ENCODE assay signal across 13 mouse cellular contexts in genomic region chr2:127079881-127080590, GRCm38 (mm10). TPM values are rescaled to one million over a fixed set of nuclear protein-coding genes. Genes with fewer than 3 reads are reported as not detected.
DNase-seq lines count a peak whose midpoint lies in the region; ATAC-seq and TF ChIP-seq lines count a peak whose summit lies in the region.
"Had no signal": no experiment of that assay in that cellular context is flagged by ENCODE, and none has a peak within 500 bp of the region (broad histone marks: within the 10 kb centered on the region; RNA-seq: fewer than 3 reads in every experiment).

No protein-coding gene starts in this region.

- H3K9me3 ChIP-seq in intestine, postnatal 0 days (ENCODE audit: control insufficient read depth): no peaks in the 10 kb centered on the region
- no peaks in the 10 kb centered on the region for H3K9me3 ChIP-seq in intestine, embryonic 15.5 days
- H3K9me3 ChIP-seq in intestine, embryonic 16.5 days (ENCODE audit: control insufficient read depth, low read length): no peaks in the 10 kb centered on the region
- H3K9me3 ChIP-seq: limb, embryonic 13.5 days had no signal

- H3K9ac ChIP-seq in intestine, postnatal 0 days (ENCODE audit: low read depth, low read length): no peak overlapping the region
- no peak overlapping the region for H3K9ac ChIP-seq in intestine, embryonic 15.5 days
- H3K9ac ChIP-seq in intestine, embryonic 16.5 days (ENCODE audit: low read depth, low read length): no peak overlapping the region
- H3K9ac ChIP-seq: limb, embryonic 13.5 days had no signal

- H3K4me1 ChIP-seq in intestine, postnatal 0 days (replicated peaks; ENCODE audit: control insufficient read depth, insufficient read depth, low read length): no peaks in the 10 kb centered on the region
- no peaks in the 10 kb centered on the region for H3K4me1 ChIP-seq in intestine, embryonic 15.5 days (replicated peaks)
- no peaks in the 10 kb centered on the region for H3K4me1 ChIP-seq in intestine, embryonic 16.5 days (ENCODE audit: control insufficient read depth, insufficient read depth, low read length)
- H3K4me1 ChIP-seq: limb, embryonic 13.5 days had no signal

- ATAC-seq in intestine, postnatal 0 days: 0 out of 2 replicates have a peak, but pooled peaks have one; percentile 16
- ATAC-seq in intestine, embryonic 15.5 days: no peak
- peak; percentile 96 for ATAC-seq in granulocyte monocyte progenitor cell, adult 5-6 weeks (replicated peaks; ENCODE audit: poor library complexity, severe bottlenecking)
- ATAC-seq in intestine, embryonic 16.5 days: no peak
- ATAC-seq in inflammation-experienced regulatory T-cells, adult 6 months: no peak

- H3K4me3 ChIP-seq in intestine, postnatal 0 days (ENCODE audit: low read depth, low read length): no peak overlapping the region
- no peak overlapping the region for H3K4me3 ChIP-seq in intestine, embryonic 15.5 days (replicated peaks)
- H3K4me3 ChIP-seq in intestine, embryonic 16.5 days (ENCODE audit: low read length): no peak overlapping the region
- H3K4me3 ChIP-seq: limb, embryonic 13.5 days had no signal

- no peak for TF ChIP-seq CTCF in intestine, postnatal 0 days (IDR thresholded peaks at IDR 0.05; ENCODE audit: low read depth)

- no peak overlapping the region for H3K4me2 ChIP-seq in intestine, postnatal 0 days (replicated peaks; ENCODE audit: low read depth)
- H3K4me2 ChIP-seq in intestine, embryonic 15.5 days (replicated peaks): no peak overlapping the region
- H3K4me2 ChIP-seq in intestine, embryonic 16.5 days (ENCODE audit: low read depth, low read length): no peak overlapping the region
- H3K4me2 ChIP-seq: limb, embryonic 13.5 days had no signal

- peaks cover 6% of the 10 kb centered on the region; the same call in 1 of the 2 replicates for H3K36me3 ChIP-seq in intestine, postnatal 0 days (ENCODE audit: control insufficient read depth, insufficient read depth)
- 0 out of 2 replicates have a peak, but pooled peaks cover 5% of the 10 kb centered on the region for H3K36me3 ChIP-seq in intestine, embryonic 15.5 days
- H3K36me3 ChIP-seq in intestine, embryonic 16.5 days (ENCODE audit: control insufficient read depth, insufficient read depth, low read length): no peaks in the 10 kb centered on the region

- H3K27ac ChIP-seq in intestine, postnatal 0 days (ENCODE audit: low read depth, low read length): no peak overlapping the region
- no peak overlapping the region for H3K27ac ChIP-seq in intestine, embryonic 15.5 days
- no peak overlapping the region for H3K27ac ChIP-seq in intestine, embryonic 16.5 days (ENCODE audit: low read length)
- H3K27ac ChIP-seq: limb, embryonic 13.5 days had no signal

- H3K27me3 ChIP-seq in intestine, postnatal 0 days (replicated peaks; ENCODE audit: control insufficient read depth, insufficient read depth, low read length): no peaks in the 10 kb centered on the region
- no peaks in the 10 kb centered on the region for H3K27me3 ChIP-seq in intestine, embryonic 15.5 days (replicated peaks)
- no peaks in the 10 kb centered on the region for H3K27me3 ChIP-seq in intestine, embryonic 16.5 days (replicated peaks; ENCODE audit: control insufficient read depth, insufficient read depth, low read length)
- H3K27me3 ChIP-seq: limb, embryonic 13.5 days had no signal

- peak; percentile 9 to 33 for DNase-seq in kidney, postnatal 4 days
- peak; percentile 53 to 54 for DNase-seq in monocyte, adult 2 months (ENCODE audit: low read depth in 1 of 2, low spot score in 2 of 2)
- no peak for DNase-seq in left cerebral cortex, adult 9 months (ENCODE audit: low spot score in 2 of 2)
- DNase-seq: cerebellum, postnatal 36 days; layer of hippocampus, adult 9-11 months; spleen, adult 18-20 months; thymus, postnatal 4 days had no signal

- WGBS in intestine, postnatal 0 days: 80% methylated on average over 11 of the region's 11 CpGs
- WGBS in intestine, embryonic 15.5 days: 87% methylated on average over 11 of the region's 11 CpGs
- 90% methylated on average over 11 of the region's 11 CpGs for WGBS in intestine, embryonic 16.5 days

RNA-seq across cellular contexts. Expression of gene Blvra, which starts 9.6 kb away (rescaled TPM):
- polyA plus RNA-seq in intestine, postnatal 0 days (2015; fragmentation: Nextera tagmentation; extraction: Ambion mirVana): 64.3 and 71.5 TPM in 2 replicates
- polyA plus RNA-seq in intestine, embryonic 15.5 days (2015; fragmentation: Nextera tagmentation; extraction: Ambion mirVana): 63.2 and 63.8 TPM in 2 replicates
- 41.2 and 51.4 TPM in 2 replicates for total RNA-seq in granulocyte monocyte progenitor cell, adult 5-6 weeks (2014; fragmentation: Nextera tagmentation)
- 30.5 and 34.9 TPM in 2 replicates for total RNA-seq in granulocyte monocyte progenitor cell, adult 5-6 weeks (2017)
- 63.9 TPM in 2 replicates for polyA plus RNA-seq in intestine, embryonic 16.5 days (2015; fragmentation: Nextera tagmentation; extraction: Ambion mirVana)
- 100 to 1,000 TPM in 1 of 3 experiments, 10 to 100 TPM in 2; 95.3 to 130 (median 96.5) TPM for polyA plus RNA-seq in inflammation-experienced regulatory T-cells, adult 6 months (2017; shearing (Covaris generic))

RNA-seq across cellular contexts. Expression of gene Ncaph, which starts 53.7 kb away (rescaled TPM):
- polyA plus RNA-seq in intestine, postnatal 0 days (2015; fragmentation: Nextera tagmentation; extraction: Ambion mirVana): 14.0 and 15.1 TPM in 2 replicates
- polyA plus RNA-seq in intestine, embryonic 15.5 days (2015; fragmentation: Nextera tagmentation; extraction: Ambion mirVana): 66.8 and 73.6 TPM in 2 replicates
- 39.1 and 52.5 TPM in 2 replicates for total RNA-seq in granulocyte monocyte progenitor cell, adult 5-6 weeks (2014; fragmentation: Nextera tagmentation)
- total RNA-seq in granulocyte monocyte progenitor cell, adult 5-6 weeks (2017): 49.6 and 61.3 TPM in 2 replicates
- 56.9 and 63.5 TPM in 2 replicates for polyA plus RNA-seq in intestine, embryonic 16.5 days (2015; fragmentation: Nextera tagmentation; extraction: Ambion mirVana)
- polyA plus RNA-seq in inflammation-experienced regulatory T-cells, adult 6 months (2017; shearing (Covaris generic)): 10 to 100 TPM in 1 of 3 experiments, 1 to 10 TPM in 2; 4.9 to 62.0 (median 8.0) TPM

Comparison
In these comparisons a context has a peak if more than half of its experiments do, and no peak if none do; other contexts are left out.
1. ATAC-seq: peak in intestine, postnatal 0 days (single experiment) and granulocyte monocyte progenitor cell, adult 5-6 weeks (single experiment); none in intestine, embryonic 15.5 days (single experiment), intestine, embryonic 16.5 days (single experiment) and inflammation-experienced regulatory T-cells, adult 6 months (single experiment).
2. DNase-seq: peak in kidney, postnatal 4 days (2 of 2) and monocyte, adult 2 months (2 of 2); none in left cerebral cortex, adult 9 months (0 of 2).